Mouse (Mus musculus): ENCODE data around the gene Fam234b.

The Fam234b gene

GRCm38 (mm10) chr6:135273066-135273465 lies 75.3 kb downstream of the Fam234b start:
- no peak for DNase-seq

DNA sequence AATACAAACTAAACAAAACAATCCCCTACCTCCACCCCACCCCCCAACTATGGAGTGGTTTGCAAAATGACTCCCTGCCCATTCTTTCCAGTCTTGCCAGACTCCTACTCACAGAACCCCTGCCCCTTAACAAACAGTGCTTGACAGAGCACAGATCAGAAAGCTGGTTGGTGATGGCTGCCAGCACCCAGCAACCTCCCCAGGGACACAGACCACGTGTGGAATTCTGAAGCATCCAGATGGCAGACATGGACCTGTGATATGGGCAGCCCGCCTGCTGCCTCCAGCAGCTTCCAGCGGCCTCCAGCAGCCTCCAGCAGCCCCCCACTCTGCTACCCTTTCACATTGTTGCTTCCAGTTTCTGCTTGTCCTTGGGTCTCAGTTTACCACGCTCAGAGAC lies 77.5 kb downstream of the Fam234b start:
- DNase-seq, result no peak

- DNase-seq, result no peak
Measured at GRCm38 (mm10) chr6:135276474-135277295, 78.9 kb downstream of the Fam234b start.

- DNase-seq, result no peak
Measured at GRCm38 (mm10) chr6:135278302-135278701, 80.5 kb downstream of the Fam234b start.

- DNase-seq, result no peak
Measured at GRCm38 (mm10) chr6:135279286-135279685, 81.5 kb downstream of the Fam234b start.

GRCm38 (mm10) chr6:135279856-135280255 lies 82.1 kb downstream of the Fam234b start:
- no peak for DNase-seq

DNA sequence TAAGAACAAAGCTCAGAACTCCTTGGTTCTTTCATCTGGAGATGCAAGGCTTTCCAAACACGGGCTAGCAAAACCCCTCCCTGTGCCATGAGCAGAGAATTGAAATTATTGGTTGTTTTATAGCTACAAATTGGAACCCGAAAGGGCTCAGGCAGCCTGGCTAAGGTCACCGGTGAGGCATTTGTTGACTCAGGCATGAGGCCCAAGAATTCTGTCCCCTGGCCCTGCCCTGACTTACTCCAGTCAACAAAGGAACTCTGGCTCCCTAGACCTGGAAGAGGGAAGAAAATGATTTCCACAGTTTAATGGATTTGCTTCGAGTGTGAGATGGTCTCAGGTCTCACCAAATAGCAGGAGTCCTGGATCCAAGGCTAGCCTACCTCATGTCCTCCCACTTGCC lies 94.6 kb downstream of the Fam234b start:
- no peak for DNase-seq

DNA sequence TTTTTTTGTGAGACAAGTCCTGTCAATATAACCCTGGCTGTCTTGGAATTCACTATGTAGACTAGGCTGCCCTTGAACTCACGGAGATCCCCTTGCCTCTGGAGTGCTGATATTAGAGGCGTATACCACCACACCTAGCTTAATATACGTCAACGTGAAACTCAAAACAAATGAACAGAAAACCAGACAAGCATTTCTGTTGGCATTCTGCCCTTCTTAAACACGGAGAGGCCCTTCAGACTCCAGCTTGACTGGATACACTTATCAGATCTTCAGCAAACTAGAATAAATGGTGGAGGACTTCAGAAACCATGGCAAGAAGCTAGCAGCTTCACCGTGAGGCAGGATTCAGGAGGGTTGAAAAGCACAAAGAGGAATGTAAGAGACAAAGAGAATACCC lies 96.4 kb downstream of the Fam234b start:
- no peak for DNase-seq
